Mouse (Mus musculus): ENCODE results near the gene Zc3h12b. TPM values are rescaled to one million over a fixed set of nuclear protein-coding genes. Genes with fewer than 3 reads are reported as not detected.

Zc3h12b gene
- total RNA-seq, 1 experiment from 2014 or later, result not detected

DNA sequence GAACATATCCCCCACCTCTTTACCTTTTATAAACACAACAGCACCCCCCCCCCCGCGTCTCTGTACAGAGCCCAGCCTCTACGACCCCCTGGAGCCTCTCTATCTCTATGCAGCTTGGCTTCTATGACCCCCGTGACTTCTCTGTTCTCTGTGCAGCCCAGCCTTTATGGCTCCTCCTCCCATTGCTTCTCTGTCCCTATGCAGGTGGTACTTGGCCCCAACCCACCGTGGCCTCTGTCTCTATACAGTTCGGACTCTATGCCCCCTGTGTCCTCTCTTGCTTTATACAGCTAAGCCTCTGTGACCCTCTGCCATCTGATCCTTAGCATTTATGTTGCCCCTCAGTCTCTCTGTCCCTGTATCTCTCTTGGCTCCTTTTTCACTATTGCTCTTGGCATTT lies 257.6 kb downstream of the Zc3h12b start:
- ATAC-seq (replicated peaks; ENCODE audit: insufficient number of reproducible peaks, low FRiP score, low TSS enrichment, poor library complexity, severe bottlenecking), result no peak

DNA sequence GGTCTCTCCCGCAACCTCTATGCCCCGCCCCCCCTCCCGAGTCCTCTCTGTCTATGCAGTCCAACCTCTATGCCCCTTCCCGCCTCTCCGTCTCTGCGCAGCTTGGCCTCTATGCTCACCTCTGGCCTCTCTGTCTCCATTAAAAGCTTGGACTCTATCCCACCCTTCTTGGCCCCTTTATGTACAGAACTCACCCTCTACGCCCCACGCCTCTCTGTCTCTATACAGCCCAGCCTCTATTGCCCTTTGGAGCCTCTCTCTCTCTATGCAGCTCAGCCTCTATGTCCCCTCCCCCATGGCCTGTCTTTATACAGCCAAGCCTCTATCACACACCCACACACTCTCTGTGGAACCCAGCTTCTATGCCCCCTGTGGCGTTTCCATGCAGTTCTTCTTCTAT lies 258.5 kb downstream of the Zc3h12b start:
- no peak for ATAC-seq (replicated peaks; ENCODE audit: insufficient number of reproducible peaks, low FRiP score, low TSS enrichment, poor library complexity, severe bottlenecking)

Other genes starting within 250 kb of the Zc3h12b start
- gene Asb12, start 153.7 kb upstream of the Zc3h12b start, total RNA-seq (2017), result not detected in 3 replicates
- not detected in 3 replicates for gene Pfn5, start 153.6 kb upstream of the Zc3h12b start, total RNA-seq (2017)
- 1.8 to 3.4 TPM in 2 of 3 replicates, not detected in the other for gene Zc4h2, start 53.2 kb upstream of the Zc3h12b start, total RNA-seq (2017)
- gene Las1l, start 245.3 kb downstream of the Zc3h12b start, total RNA-seq (2017), result 31.7 to 43.8 TPM (median 42.4 TPM) in 3 replicates